Mouse (Mus musculus) cortical plate, adult 2 months (tissue): ENCODE results near the gene Col16a1. TPM values are rescaled to one million over a fixed set of nuclear protein-coding genes. Genes with fewer than 3 reads are reported as not detected.

Source experiments
- H3K27ac ChIP-seq: fragments of 200-500 bp; 2 replicates; pipeline ENCODE4 v1.5.1; 2012; ENCODE audit warnings: low read length, control low read depth, inconsistent platforms; ENCODE audit not compliant: insufficient read depth
- H3K4me1 ChIP-seq: fragments of 200-500 bp; 2 replicates; pipeline ENCODE4 v1.6.1; 2011; ENCODE audit warnings: low read length; ENCODE audit not compliant: control insufficient read depth, insufficient read depth
- H3K4me3 ChIP-seq: fragments of 200-500 bp; 2 replicates; pipeline ENCODE4 v1.5.1; 2011; ENCODE audit warnings: mild to moderate bottlenecking, low read length, control low read depth; ENCODE audit not compliant: insufficient read depth
- CTCF ChIP-seq: fragments of 200-500 bp; IDR thresholded peaks from 2 replicates; pipeline ENCODE4 v1.5.1; 2011; ENCODE audit warnings: mild to moderate bottlenecking, control low read depth, low read length; ENCODE audit not compliant: insufficient read depth; ENCODE audit errors: extremely low read depth
- POLR2A ChIP-seq: fragments of 200-500 bp; IDR thresholded peaks from 2 replicates; pipeline ENCODE4 v1.6.1; 2011; ENCODE audit warnings: mild to moderate bottlenecking, low read length, control low read depth; ENCODE audit not compliant: insufficient read depth; ENCODE audit errors: extremely low read depth
- polyA plus RNA-seq: library from polyadenylated mRNA; depleted of rRNA; stranded (reverse); fragments of >200 nt; gene quantifications from 2 replicates; pipeline ENCODE4 v1.2.3, GENCODE M21; 2012; rRNA removed

The Col16a1 gene
- polyA plus RNA-seq, 1 experiment, result 41.0 TPM

- H3K4me1 ChIP-seq, result 0 out of 2 replicates have a peak, but pooled peaks cover 2% of the 10 kb centered on the region
- peak overlapping the region; percentile 22 for H3K4me3 ChIP-seq
- TF ChIP-seq CTCF (peak; percentile 51), POLR2A (no peak)
- no peak overlapping the region for H3K27ac ChIP-seq
These were observed 91.0 kb downstream of the Col16a1 start for GRCm38 (mm10) chr4:130138441-130139213.

- Histone ChIP-seq H3K4me3 (peak within 1 kb of the TSS; percentile 22), H3K27ac (no peak within 1 kb of the TSS), H3K4me1 (0 out of 2 replicates have a peak, but pooled peaks cover 2% of the 10 kb centered on the region)
- no peak for TF ChIP-seq POLR2A
These were observed 91.5 kb downstream of the Col16a1 start, which contains the start of gene Hcrtr1 for GRCm38 (mm10) chr4:130139214-130139492. Gene Hcrtr1, minus strand, starts transcription at chr4:130139359.

GRCm38 (mm10) chr4:130140992-130141402, 93.4 kb downstream of the Col16a1 start:
- Histone ChIP-seq H3K27ac (no peak overlapping the region), H3K4me1 (0 out of 2 replicates have a peak, but pooled peaks cover 2% of the 10 kb centered on the region), H3K4me3 (no peak overlapping the region)
- TF ChIP-seq POLR2A, result no peak
- no peak for TF ChIP-seq CTCF

GRCm38 (mm10) chr4:130141786-130142185, 94.1 kb downstream of the Col16a1 start:
- Histone ChIP-seq H3K27ac (no peak overlapping the region), H3K4me1 (0 out of 2 replicates have a peak, but pooled peaks cover 2% of the 10 kb centered on the region), H3K4me3 (no peak overlapping the region)
- TF ChIP-seq CTCF (no peak), POLR2A (no peak)

GRCm38 (mm10) chr4:130148405-130148804, 100.8 kb downstream of the Col16a1 start:
- H3K4me3 ChIP-seq, result no peak overlapping the region
- H3K27ac ChIP-seq, result no peak overlapping the region
- peaks cover 3% of the 10 kb centered on the region; the same call in 1 of the 2 replicates for H3K4me1 ChIP-seq
- no peak for TF ChIP-seq CTCF
- TF ChIP-seq POLR2A, result no peak

Other genes starting within 250 kb of the Col16a1 start
- gene Ptp4a2, start 236.6 kb upstream of the Col16a1 start, polyA plus RNA-seq, result 83.2 and 87.8 TPM in 2 replicates
- gene Spocd1, start 118.6 kb upstream of the Col16a1 start, polyA plus RNA-seq, result 0.13 and 0.28 TPM in 2 replicates
- gene Adgrb2, start 63.0 kb upstream of the Col16a1 start, polyA plus RNA-seq, result 306 and 345 TPM in 2 replicates
- gene Pef1, start 54.7 kb downstream of the Col16a1 start, polyA plus RNA-seq, result 89.9 and 91.8 TPM in 2 replicates
- 3.9 and 4.5 TPM in 2 replicates for gene Hcrtr1, start 91.5 kb downstream of the Col16a1 start, polyA plus RNA-seq
- gene Tinagl1, start 127.3 kb downstream of the Col16a1 start, polyA plus RNA-seq, result 14.1 and 14.5 TPM in 2 replicates
- gene Gm853, start 174.6 kb downstream of the Col16a1 start, polyA plus RNA-seq, result not detected in 2 replicates
- 9.0 and 10.5 TPM in 2 replicates for gene Serinc2, start 231.4 kb downstream of the Col16a1 start, polyA plus RNA-seq